Mouse (Mus musculus) neural tube, embryonic 12.5 days (tissue): Measurements from ENCODE around the gene Pitpnm2. TPM values are rescaled to one million over a fixed set of nuclear protein-coding genes. Genes with fewer than 3 reads are reported as not detected.
"Not testable (repeated sequence)": the region's sequence is repeated elsewhere in the genome, so short reads cannot be mapped to it uniquely, and the experiment has no call there.

Experiments
- ATAC-seq: fragments of 200-750 bp; cut with Nextera tagmentation; 2 replicates; pipeline ENCODE4 v1.8.0; 2017; ENCODE audit warnings: low read depth, mild to moderate bottlenecking, moderate TSS enrichment, moderate library complexity; ENCODE audit not compliant: low FRiP score
- H3K27ac ChIP-seq: fragments of 300-500 bp; sonication (generic); 2 replicates; pipeline ENCODE4 v1.5.1; 2016
- H3K27me3 ChIP-seq: fragments of 300-500 bp; sonication (generic); replicated peaks from 2 replicates; pipeline ENCODE4 v1.6.1; 2016; ENCODE audit warnings: mild to moderate bottlenecking
- H3K36me3 ChIP-seq: fragments of 300-500 bp; sonication (generic); 2 replicates; pipeline ENCODE4 v1.6.1; 2016; ENCODE audit warnings: mild to moderate bottlenecking
- H3K4me1 ChIP-seq: fragments of 300-500 bp; sonication (generic); 2 replicates; pipeline ENCODE4 v1.6.1; 2016
- H3K4me2 ChIP-seq: fragments of 300-500 bp; sonication (generic); replicated peaks from 2 replicates; pipeline ENCODE4 v1.6.1; 2016; ENCODE audit warnings: mild to moderate bottlenecking
- H3K4me3 ChIP-seq: fragments of 300-500 bp; sonication (generic); 2 replicates; pipeline ENCODE4 v1.5.1; 2016
- H3K9ac ChIP-seq: fragments of 300-500 bp; sonication (generic); 2 replicates; pipeline ENCODE4 v1.6.1; 2016; ENCODE audit warnings: mild to moderate bottlenecking
- H3K9me3 ChIP-seq: fragments of 300-500 bp; sonication (generic); 2 replicates; pipeline ENCODE4 v1.6.1; 2016; ENCODE audit warnings: mild to moderate bottlenecking
- WGBS: fragments of 180-500 bp; shearing (Covaris S2); methylation state at CpG from one replicate; pipeline ENCODE4 v1.1.7; 2016; 5-methylcytosine and 5-hydroxymethylcytosine counted together
- polyA plus RNA-seq: library from polyadenylated mRNA; unstranded; fragments of >200 nt; fragmentation: Nextera tagmentation; extraction: Ambion mirVana; gene quantifications from 2 replicates; pipeline ENCODE4 v1.2.1, GENCODE M21; 2016

Gene Pitpnm2
- polyA plus RNA-seq, 1 experiment from 2014 or later = 7.4 TPM

GRCm38 (mm10) chr5:124226494-124226893 is 23.1 kb downstream of the Pitpnm2 start:
- H3K9ac ChIP-seq = no peak overlapping the region
- no peaks in the 10 kb centered on the region for H3K27me3 ChIP-seq
- H3K9me3 ChIP-seq = no peaks in the 10 kb centered on the region
- H3K4me1 ChIP-seq = peaks cover 13% of the 10 kb centered on the region; the same call in 1 of the 2 replicates
- no peak for ATAC-seq
- H3K27ac ChIP-seq = no peak overlapping the region
- WGBS = 88% methylated on average over 4 of the region's 4 CpGs
- no peaks in the 10 kb centered on the region for H3K36me3 ChIP-seq
- H3K4me2 ChIP-seq = no peak overlapping the region
- no peak overlapping the region for H3K4me3 ChIP-seq

GRCm38 (mm10) chr5:124225891-124226290 is 23.7 kb downstream of the Pitpnm2 start:
- ATAC-seq = no peak
- no peaks in the 10 kb centered on the region for H3K9me3 ChIP-seq
- H3K4me3 ChIP-seq = no peak overlapping the region
- no peaks in the 10 kb centered on the region for H3K27me3 ChIP-seq
- peaks cover 11% of the 10 kb centered on the region; the same call in 1 of the 2 replicates for H3K4me1 ChIP-seq
- no peak overlapping the region for H3K9ac ChIP-seq
- H3K4me2 ChIP-seq = no peak overlapping the region
- no peaks in the 10 kb centered on the region for H3K36me3 ChIP-seq
- no peak overlapping the region for H3K27ac ChIP-seq
- WGBS = 90% methylated on average over 7 of the region's 7 CpGs

- H3K4me1 ChIP-seq = peaks cover 8% of the 10 kb centered on the region
- no peaks in the 10 kb centered on the region for H3K9me3 ChIP-seq
- no peaks in the 10 kb centered on the region for H3K36me3 ChIP-seq
- no peak overlapping the region for H3K4me3 ChIP-seq
- 67% methylated on average over 16 of the region's 16 CpGs for WGBS
- H3K27me3 ChIP-seq = no peaks in the 10 kb centered on the region
- H3K9ac ChIP-seq = no peak overlapping the region
- H3K27ac ChIP-seq = no peak overlapping the region
- no peak for ATAC-seq
- no peak overlapping the region for H3K4me2 ChIP-seq
Observed at GRCm38 (mm10) chr5:124224321-124225092, 25.1 kb downstream of the Pitpnm2 start.

- no peak overlapping the region for H3K9ac ChIP-seq
- no peak overlapping the region for H3K4me2 ChIP-seq
- H3K27ac ChIP-seq = no peak overlapping the region
- H3K36me3 ChIP-seq = no peaks in the 10 kb centered on the region
- peaks cover 13% of the 10 kb centered on the region for H3K4me1 ChIP-seq
- no peaks in the 10 kb centered on the region for H3K27me3 ChIP-seq
- H3K4me3 ChIP-seq = no peak overlapping the region
- H3K9me3 ChIP-seq = no peaks in the 10 kb centered on the region
- WGBS = 92% methylated on average over 8 of the region's 8 CpGs
- no peak for ATAC-seq
Observed at GRCm38 (mm10) chr5:124223574-124223973, 26.0 kb downstream of the Pitpnm2 start.

GRCm38 (mm10) chr5:124222696-124223095 is 26.9 kb downstream of the Pitpnm2 start:
- no peak for ATAC-seq
- Histone ChIP-seq H3K9me3 (no peaks in the 10 kb centered on the region), H3K4me2 (no peak overlapping the region), H3K36me3 (no peaks in the 10 kb centered on the region), H3K4me1 (peaks cover 17% of the 10 kb centered on the region), H3K27me3 (no peaks in the 10 kb centered on the region), H3K27ac (no peak overlapping the region), H3K9ac (no peak overlapping the region), H3K4me3 (no peak overlapping the region)
- WGBS = 87% methylated on average over 11 of the region's 11 CpGs

- no peaks in the 10 kb centered on the region for H3K27me3 ChIP-seq
Observed at GRCm38 (mm10) chr5:124221736-124222040, 27.9 kb downstream of the Pitpnm2 start.

GRCm38 (mm10) chr5:124221037-124221735 is 28.4 kb downstream of the Pitpnm2 start:
- Histone ChIP-seq H3K36me3 (no peaks in the 10 kb centered on the region), H3K27ac (no peak overlapping the region), H3K27me3 (no peaks in the 10 kb centered on the region), H3K4me2 (no peak overlapping the region), H3K9me3 (no peaks in the 10 kb centered on the region), H3K4me3 (no peak overlapping the region), H3K9ac (no peak overlapping the region), H3K4me1 (peaks cover 19% of the 10 kb centered on the region)
- no peak for ATAC-seq
- WGBS = 68% methylated on average over 7 of the region's 7 CpGs

More at GRCm38 (mm10) chr5:124221736-124222040, 27.9 kb downstream of the Pitpnm2 start:
- no peak for ATAC-seq
- Histone ChIP-seq H3K4me2 (no peak overlapping the region), H3K4me3 (no peak overlapping the region), H3K4me1 (peaks cover 19% of the 10 kb centered on the region), H3K9ac (no peak overlapping the region), H3K27ac (no peak overlapping the region), H3K9me3 (no peaks in the 10 kb centered on the region), H3K36me3 (no peaks in the 10 kb centered on the region)
- WGBS = 88% methylated on average over 7 of the region's 7 CpGs

GRCm38 (mm10) chr5:124220551-124220950 is 29.0 kb downstream of the Pitpnm2 start:
- H3K4me2 ChIP-seq = no peak overlapping the region
- H3K9ac ChIP-seq = no peak overlapping the region
- H3K4me1 ChIP-seq = peaks cover 19% of the 10 kb centered on the region
- 92% methylated on average over 5 of the region's 5 CpGs for WGBS
- H3K27ac ChIP-seq = no peak overlapping the region
- no peak for ATAC-seq
- no peaks in the 10 kb centered on the region for H3K9me3 ChIP-seq
- no peak overlapping the region for H3K4me3 ChIP-seq
- no peaks in the 10 kb centered on the region for H3K36me3 ChIP-seq
- no peaks in the 10 kb centered on the region for H3K27me3 ChIP-seq

- H3K27me3 ChIP-seq = no peaks in the 10 kb centered on the region
- 66% methylated on average over 10 of the region's 10 CpGs for WGBS
- peaks cover 19% of the 10 kb centered on the region for H3K4me1 ChIP-seq
- no peaks in the 10 kb centered on the region for H3K9me3 ChIP-seq
- no peak overlapping the region for H3K27ac ChIP-seq
- no peaks in the 10 kb centered on the region for H3K36me3 ChIP-seq
- no peak overlapping the region for H3K9ac ChIP-seq
- no peak overlapping the region for H3K4me2 ChIP-seq
- no peak overlapping the region for H3K4me3 ChIP-seq
- ATAC-seq = no peak
Observed at GRCm38 (mm10) chr5:124219431-124219830, 30.1 kb downstream of the Pitpnm2 start.

- H3K4me2 ChIP-seq = no peak overlapping the region
- WGBS = 76% methylated on average over 7 of the region's 7 CpGs
- no peak for ATAC-seq
- no peak overlapping the region for H3K27ac ChIP-seq
- no peak overlapping the region for H3K4me3 ChIP-seq
- no peaks in the 10 kb centered on the region for H3K27me3 ChIP-seq
- no peaks in the 10 kb centered on the region for H3K9me3 ChIP-seq
- no peaks in the 10 kb centered on the region for H3K36me3 ChIP-seq
- H3K9ac ChIP-seq = no peak overlapping the region
- H3K4me1 ChIP-seq = peaks cover 15% of the 10 kb centered on the region
Observed at GRCm38 (mm10) chr5:124218986-124219385, 30.6 kb downstream of the Pitpnm2 start.

- Histone ChIP-seq H3K9ac (no peak overlapping the region), H3K9me3 (no peaks in the 10 kb centered on the region), H3K27ac (no peak overlapping the region), H3K4me1 (peaks cover 14% of the 10 kb centered on the region), H3K36me3 (no peaks in the 10 kb centered on the region), H3K4me2 (no peak overlapping the region), H3K4me3 (no peak overlapping the region), H3K27me3 (no peaks in the 10 kb centered on the region)
- ATAC-seq = no peak
- WGBS = 63% methylated on average over 8 of the region's 8 CpGs
Observed at GRCm38 (mm10) chr5:124217566-124218249, 31.9 kb downstream of the Pitpnm2 start.

GRCm38 (mm10) chr5:124217092-124217491 is 32.5 kb downstream of the Pitpnm2 start:
- not testable (repeated sequence) for H3K36me3 ChIP-seq, H3K9ac ChIP-seq, H3K4me2 ChIP-seq, H3K27me3 ChIP-seq, H3K4me3 ChIP-seq, H3K9me3 ChIP-seq, H3K27ac ChIP-seq, ATAC-seq
- peaks cover 14% of the 10 kb centered on the region for H3K4me1 ChIP-seq
- WGBS = 91% methylated on average over 5 of the region's 5 CpGs
